Mouse (Mus musculus): ENCODE data around the gene Htra1.

Gene Htra1

GRCm38 (mm10) chr7:130935421-130935792 lies 504 bp upstream of the Htra1 start:
- DNase-seq (ENCODE audit: low read depth, low spot score) = no peak

- peak; percentile 49 for DNase-seq (ENCODE audit: low read depth, low spot score)
These were observed 601 bp downstream of the Htra1 start for GRCm38 (mm10) chr7:130936472-130936951.

GRCm38 (mm10) chr7:130937266-130937841 lies 1.4 kb downstream of the Htra1 start:
- DNase-seq (ENCODE audit: low read depth, low spot score) = no peak

GRCm38 (mm10) chr7:130938005-130938404 lies 2.1 kb downstream of the Htra1 start:
- peak; percentile 63 for DNase-seq (ENCODE audit: low read depth, low spot score)

GRCm38 (mm10) chr7:130938896-130939295 lies 3.0 kb downstream of the Htra1 start:
- no peak for DNase-seq (ENCODE audit: low read depth, low spot score)

GRCm38 (mm10) chr7:130940733-130941132 lies 4.8 kb downstream of the Htra1 start:
- no peak for DNase-seq (ENCODE audit: low read depth, low spot score)

GRCm38 (mm10) chr7:130943280-130943895 lies 7.5 kb downstream of the Htra1 start:
- DNase-seq (ENCODE audit: low read depth, low spot score) = no peak

- peak; percentile 87 for DNase-seq (ENCODE audit: low read depth, low spot score)
These were observed 9.0 kb downstream of the Htra1 start for GRCm38 (mm10) chr7:130944766-130945475.

DNA sequence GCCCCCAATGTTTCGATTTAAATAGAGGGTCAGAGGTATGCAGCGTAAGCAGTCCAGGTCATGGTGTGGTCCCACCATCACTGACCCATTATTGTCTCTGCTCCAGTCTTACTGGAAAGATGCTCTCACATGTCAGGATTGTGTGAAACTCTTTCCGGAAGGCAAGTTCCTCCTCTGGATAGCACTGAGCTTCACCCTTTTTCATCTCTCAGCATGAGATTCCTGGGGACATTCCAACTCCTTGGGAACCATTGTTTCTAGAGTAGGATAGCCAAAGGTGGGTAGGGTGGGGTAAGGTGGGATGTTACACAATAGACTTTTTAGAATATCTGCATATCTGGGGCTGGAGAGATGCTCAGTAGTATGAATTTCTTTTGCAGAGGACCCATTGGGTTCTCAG lies 9.8 kb downstream of the Htra1 start:
- peak; percentile 99 for DNase-seq (ENCODE audit: low read depth, low spot score)

- DNase-seq (ENCODE audit: low read depth, low spot score) = peak; percentile 80
These were observed 10.4 kb downstream of the Htra1 start for GRCm38 (mm10) chr7:130946303-130946702.

GRCm38 (mm10) chr7:130948563-130949208 lies 12.8 kb downstream of the Htra1 start:
- DNase-seq (ENCODE audit: low read depth, low spot score) = peak; percentile 61

- peak; percentile 97 for DNase-seq (ENCODE audit: low read depth, low spot score)
These were observed 13.4 kb downstream of the Htra1 start for GRCm38 (mm10) chr7:130949331-130949751.

GRCm38 (mm10) chr7:130950482-130950881 lies 14.6 kb downstream of the Htra1 start:
- DNase-seq (ENCODE audit: low read depth, low spot score) = peak; percentile 69

DNA sequence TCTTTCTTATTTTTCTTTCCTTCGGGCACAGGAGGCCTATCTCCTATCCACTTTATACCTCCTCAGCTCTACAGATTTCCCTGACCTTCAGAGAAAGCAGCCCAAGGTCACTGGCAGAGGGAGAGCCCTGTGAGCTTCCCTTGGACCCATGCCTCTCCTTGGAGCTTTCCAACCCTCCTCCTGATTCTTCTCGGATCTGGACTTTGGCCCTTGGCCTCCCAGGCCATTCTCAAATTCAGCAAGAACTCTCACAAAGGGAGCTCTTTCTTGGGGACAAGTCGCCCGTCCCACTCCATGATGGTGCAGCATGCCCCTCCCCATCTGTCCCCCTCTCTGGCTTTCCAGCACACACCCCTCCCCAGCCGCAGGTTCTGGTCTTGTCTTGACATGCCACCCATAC lies 15.1 kb downstream of the Htra1 start:
- DNase-seq (ENCODE audit: low read depth, low spot score) = no peak

DNA sequence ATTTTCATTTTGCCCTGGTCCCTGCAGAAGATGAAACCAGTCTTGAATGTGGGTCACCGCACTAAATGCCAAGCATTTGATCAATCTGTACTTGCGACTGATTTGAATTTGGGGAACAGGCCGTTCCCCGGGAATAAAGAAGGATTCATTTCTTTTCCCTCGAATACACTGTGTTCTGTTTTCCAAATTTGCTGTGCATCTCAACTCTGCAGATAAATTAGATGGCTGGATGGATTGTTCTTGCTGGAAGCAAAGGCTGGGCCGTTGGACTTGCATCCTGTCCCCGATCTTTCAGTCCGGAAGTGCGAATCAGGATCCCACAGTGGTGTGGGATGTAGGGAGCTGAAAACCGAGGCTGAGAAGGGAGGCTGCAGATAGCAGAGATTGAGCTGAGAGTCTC lies 17.5 kb downstream of the Htra1 start:
- no peak for DNase-seq (ENCODE audit: low read depth, low spot score)

DNA sequence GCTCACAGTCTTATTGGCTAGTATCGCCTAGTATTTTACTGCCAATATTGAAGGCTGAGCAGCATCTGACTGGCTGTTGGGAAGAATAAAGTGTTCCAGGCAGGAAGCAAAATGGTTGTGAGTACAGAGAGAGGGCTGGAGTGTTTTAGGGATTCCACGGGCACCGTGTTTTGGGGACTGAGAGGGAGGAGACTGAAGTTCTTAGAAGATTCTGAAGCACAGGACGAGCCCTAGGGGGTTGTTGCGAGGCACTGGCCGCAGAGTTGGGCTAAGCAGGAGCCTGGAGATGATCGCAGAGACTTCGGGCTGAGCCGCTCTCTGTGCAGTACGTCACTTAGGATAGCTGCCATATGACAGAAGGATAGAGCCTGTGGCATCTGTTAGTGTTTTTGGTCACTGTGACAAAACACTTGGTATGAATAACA lies 18.3 kb downstream of the Htra1 start:
- DNase-seq (ENCODE audit: low read depth, low spot score) = no peak

DNA sequence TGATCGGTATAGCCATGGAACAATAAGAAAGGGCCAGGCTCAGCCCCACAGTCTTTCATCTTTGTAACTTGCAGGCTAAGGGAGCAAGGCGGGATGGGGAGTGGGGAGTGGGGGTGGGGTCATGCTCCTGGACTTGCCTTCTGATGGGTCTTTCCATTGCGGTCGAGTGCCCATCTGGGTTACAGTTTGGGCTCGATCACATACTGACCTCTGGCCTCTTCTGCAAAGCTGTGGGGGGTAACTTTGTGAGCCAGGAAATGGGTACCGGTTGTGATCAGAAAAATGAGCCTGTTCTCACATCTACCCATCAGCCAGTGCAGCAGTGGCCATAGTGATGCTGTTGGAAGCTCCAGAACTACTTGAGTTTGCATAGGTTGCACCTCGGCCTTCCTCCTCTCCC lies 22.6 kb downstream of the Htra1 start:
- no peak for DNase-seq (ENCODE audit: low read depth, low spot score)

DNA sequence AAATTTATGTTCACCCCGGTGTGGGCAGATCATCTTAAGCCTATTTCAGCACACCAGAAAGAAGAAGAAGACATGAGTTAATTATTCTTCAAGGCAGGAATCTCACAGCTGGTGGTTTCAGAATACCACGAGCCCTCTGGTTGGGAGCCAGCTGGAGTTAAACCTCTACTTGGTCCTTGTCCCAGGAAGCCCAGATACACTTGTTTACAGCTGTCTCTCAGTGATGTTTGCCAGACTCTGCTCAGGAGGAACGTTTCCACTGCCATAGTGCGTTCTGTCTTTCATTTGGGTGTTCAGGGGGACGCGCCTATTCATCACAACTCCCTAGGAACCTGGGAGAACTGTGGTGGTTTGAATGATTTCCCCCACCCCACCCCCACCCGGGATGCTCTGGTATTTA lies 24.0 kb downstream of the Htra1 start:
- peak; percentile 40 for DNase-seq (ENCODE audit: low read depth, low spot score)

DNA sequence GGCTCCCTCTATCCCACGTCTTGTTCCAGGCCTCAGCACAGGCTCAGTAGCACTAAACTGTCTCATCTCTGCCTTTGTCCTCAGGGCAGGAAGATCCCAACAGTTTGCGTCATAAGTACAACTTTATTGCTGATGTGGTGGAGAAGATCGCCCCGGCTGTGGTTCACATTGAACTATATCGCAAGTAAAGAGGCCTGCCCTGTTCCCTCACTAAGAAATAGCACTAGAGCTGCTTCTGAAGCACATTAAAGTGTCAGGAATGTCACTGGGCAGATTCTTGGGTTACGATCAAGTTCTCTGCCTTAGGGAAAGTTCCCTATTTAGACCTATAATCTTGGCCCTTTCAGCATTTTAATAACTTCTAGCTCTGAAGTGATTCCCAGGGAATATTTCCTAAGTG lies 25.5 kb downstream of the Htra1 start:
- no peak for DNase-seq (ENCODE audit: low read depth, low spot score)

DNA sequence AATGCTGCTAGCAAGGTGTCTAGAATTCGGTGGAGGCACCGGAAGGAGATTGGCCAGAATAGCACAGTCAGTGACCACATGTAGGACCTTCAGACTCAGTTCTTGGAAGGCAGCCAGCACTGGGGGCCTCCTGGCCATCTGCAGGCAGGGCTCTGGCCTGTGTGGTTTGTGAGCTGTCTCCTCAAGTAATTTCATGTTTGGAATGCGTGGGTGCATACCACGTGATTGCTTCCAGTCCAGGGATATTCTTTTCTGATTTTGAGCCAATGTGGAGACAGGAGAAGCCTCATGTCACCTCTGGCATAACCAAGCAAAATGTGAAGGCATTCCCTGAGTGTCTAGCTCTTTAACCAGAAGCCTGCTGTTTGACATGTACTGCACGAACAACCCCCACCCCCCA lies 28.8 kb downstream of the Htra1 start:
- DNase-seq (ENCODE audit: low read depth, low spot score) = no peak

DNA sequence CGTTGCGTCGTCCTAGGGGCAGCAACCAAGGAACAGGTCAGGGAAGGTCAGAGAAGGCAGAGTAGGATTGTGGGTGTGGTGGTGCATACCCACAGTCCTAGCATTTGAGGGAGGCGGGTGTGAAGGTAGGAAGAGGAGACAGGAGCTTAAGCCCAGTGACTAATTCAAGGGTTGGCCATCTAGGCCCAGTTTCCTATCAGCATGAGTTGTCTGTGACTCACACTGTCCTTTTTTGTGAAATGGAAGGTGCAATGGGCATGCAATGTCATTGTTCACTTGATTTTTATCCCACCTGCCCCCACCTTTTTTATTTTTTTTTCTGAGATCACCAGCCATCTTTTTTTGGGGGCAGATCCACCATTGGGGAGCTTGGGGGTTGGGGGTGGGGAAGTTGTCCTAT lies 29.5 kb downstream of the Htra1 start:
- DNase-seq (ENCODE audit: low read depth, low spot score) = no peak

DNA sequence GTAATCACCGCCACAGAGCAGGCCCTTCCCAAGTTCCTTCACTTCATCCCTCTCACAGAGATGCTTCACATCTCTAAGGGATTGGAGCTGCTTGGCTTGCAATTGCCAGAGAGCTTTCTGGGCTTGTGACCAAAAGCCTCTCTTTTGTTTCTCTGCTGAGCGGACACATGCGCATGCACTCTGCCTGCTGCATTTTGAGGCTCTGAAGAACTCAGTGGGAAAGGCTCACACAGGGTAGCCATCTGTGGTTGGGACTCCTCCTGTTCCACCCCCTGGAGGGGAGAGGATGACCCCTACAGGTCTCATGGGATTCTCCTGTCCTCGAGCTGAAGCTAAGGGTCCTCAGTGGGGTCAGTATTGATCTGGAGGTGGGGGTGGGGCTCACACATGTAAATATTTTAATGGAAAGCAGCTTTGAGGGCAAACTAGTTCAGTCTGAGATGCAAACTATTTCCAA lies 30.0 kb downstream of the Htra1 start:
- peak; percentile 35 for DNase-seq (ENCODE audit: low read depth, low spot score)
